Mouse (Mus musculus) kidney, adult 2 months (tissue): ENCODE data around the gene Cbwd1. TPM values are rescaled to one million over a fixed set of nuclear protein-coding genes. Genes with fewer than 3 reads are reported as not detected.

Experiments
- DNase-seq: peaks from one replicate; pipeline ENCODE4 v3.0.0; 2021
- H3K27ac ChIP-seq: fragments of 200-500 bp; 2 replicates; pipeline ENCODE4 v1.5.1; 2012; ENCODE audit warnings: low read depth, low read length, control low read depth, inconsistent platforms; ENCODE audit not compliant: insufficient read depth
- H3K27me3 ChIP-seq: fragments of 200-500 bp; replicated peaks from 2 replicates; pipeline ENCODE4 v1.6.1; 2012; ENCODE audit warnings: mild to moderate bottlenecking, moderate library complexity, low read length, inconsistent platforms; ENCODE audit not compliant: control insufficient read depth, insufficient read depth
- H3K36me3 ChIP-seq: fragments of 200-500 bp; 2 replicates; pipeline ENCODE4 v1.6.1; 2012; ENCODE audit warnings: mild to moderate bottlenecking, moderate library complexity, low read length, inconsistent platforms; ENCODE audit not compliant: control insufficient read depth, insufficient read depth
- H3K4me1 ChIP-seq: fragments of 200-500 bp; 2 replicates; pipeline ENCODE4 v1.6.1; 2011; ENCODE audit warnings: low read length; ENCODE audit not compliant: control insufficient read depth, insufficient read depth
- H3K4me3 ChIP-seq: fragments of 200-500 bp; 2 replicates; pipeline ENCODE4 v1.5.1; 2011; ENCODE audit warnings: mild to moderate bottlenecking, low read depth, low read length, control low read depth; ENCODE audit not compliant: insufficient read depth
- CTCF ChIP-seq: fragments of 200-500 bp; conservative IDR thresholded peaks from 2 replicates; pipeline ENCODE4 v1.5.1; 2011; ENCODE audit warnings: low read depth, mild to moderate bottlenecking, control low read depth, low read length, moderate library complexity, mixed read lengths; ENCODE audit not compliant: insufficient read depth, insufficient read length
- POLR2A ChIP-seq: fragments of 200-500 bp; IDR thresholded peaks from one replicate; pipeline ENCODE4 v1.6.1; 2011; ENCODE audit warnings: low read depth, low read length, control low read depth
- WGBS: fragments of 180-500 bp; shearing (Covaris S2); methylation state at CpG from one replicate; pipeline ENCODE4 v1.1.7; 2018; 5-methylcytosine and 5-hydroxymethylcytosine counted together
- polyA plus RNA-seq: library from polyadenylated mRNA; depleted of rRNA; stranded (reverse); fragments of >200 nt; gene quantifications from 2 replicates; pipeline ENCODE4 v1.2.3, GENCODE M21; 2012; rRNA removed

Cbwd1 gene
- polyA plus RNA-seq, result 2.2 and 3.5 TPM in 2 replicates

GRCm38 (mm10) chr19:24961172-24961962 is at the start of gene Cbwd1:
TSS of gene Cbwd1 (minus strand) at chr19:24961610.
- TF ChIP-seq POLR2A (peak; percentile 18), CTCF (peak; percentile 98)
- Histone ChIP-seq H3K36me3 (no peaks in the 10 kb centered on the region), H3K27me3 (no peaks in the 10 kb centered on the region), H3K4me1 (peaks cover 2% of the 10 kb centered on the region; the same call in 1 of the 2 replicates), H3K27ac (no peak within 1 kb of the TSS), H3K4me3 (peak within 1 kb of the TSS; percentile 68)
- peak; percentile 99 for DNase-seq
- WGBS, result under 1% methylated on average over 36 of the region's 36 CpGs

DNA sequence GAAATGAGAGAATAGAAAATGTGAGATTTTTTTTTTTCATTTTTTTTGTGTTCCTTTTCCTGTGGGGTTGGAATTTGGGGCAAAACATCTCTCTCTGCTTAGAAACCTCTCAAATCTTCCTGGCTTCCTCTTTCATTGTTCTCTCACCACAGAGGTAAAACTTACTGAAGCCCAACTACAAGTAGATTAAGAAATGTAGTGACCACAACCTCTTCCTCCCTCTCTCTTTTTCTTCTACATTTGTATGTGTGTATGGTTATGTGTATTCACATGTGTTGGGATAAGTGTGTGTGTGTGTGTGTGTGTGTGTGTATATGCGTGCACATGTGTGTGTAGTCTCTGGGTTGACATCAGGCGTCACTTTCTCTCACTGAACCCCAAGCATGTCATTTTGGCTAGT is 47.1 kb upstream of the Cbwd1 start:
- no peak overlapping the region; the same call in 1 of the 2 replicates for H3K27ac ChIP-seq
- TF ChIP-seq CTCF (no peak), POLR2A (no peak)
- H3K36me3 ChIP-seq, result no peaks in the 10 kb centered on the region
- no peaks in the 10 kb centered on the region for H3K27me3 ChIP-seq
- H3K4me3 ChIP-seq, result no peak overlapping the region
- DNase-seq, result no peak
- WGBS, result 90% methylated on average over 2 of the region's 2 CpGs
- H3K4me1 ChIP-seq, result peaks cover 7% of the 10 kb centered on the region; the same call in 1 of the 2 replicates

GRCm38 (mm10) chr19:25006686-25007085 is 45.3 kb upstream of the Cbwd1 start:
- WGBS, result 83% methylated on average over 1 of the region's 1 CpGs

GRCm38 (mm10) chr19:25003810-25004209 is 42.4 kb upstream of the Cbwd1 start:
- Histone ChIP-seq H3K27ac (no peak overlapping the region), H3K36me3 (no peaks in the 10 kb centered on the region), H3K27me3 (no peaks in the 10 kb centered on the region), H3K4me1 (peaks cover 14% of the 10 kb centered on the region; the same call in 1 of the 2 replicates), H3K4me3 (no peak overlapping the region)
- WGBS, result 62% methylated on average over 4 of the region's 4 CpGs
- TF ChIP-seq CTCF (no peak), POLR2A (no peak)
- DNase-seq, result no peak

More at GRCm38 (mm10) chr19:25006686-25007085, 45.3 kb upstream of the Cbwd1 start:
- TF ChIP-seq POLR2A (no peak), CTCF (no peak)
- no peaks in the 10 kb centered on the region for H3K27me3 ChIP-seq
- no peak overlapping the region for H3K27ac ChIP-seq
- DNase-seq, result no peak
- no peaks in the 10 kb centered on the region for H3K36me3 ChIP-seq
- no peak overlapping the region for H3K4me3 ChIP-seq
- 0 out of 2 replicates have a peak, but pooled peaks cover 8% of the 10 kb centered on the region for H3K4me1 ChIP-seq

- Histone ChIP-seq H3K36me3 (no peaks in the 10 kb centered on the region), H3K27ac (no peak overlapping the region), H3K4me3 (no peak overlapping the region), H3K27me3 (no peaks in the 10 kb centered on the region), H3K4me1 (peaks cover 14% of the 10 kb centered on the region; the same call in 1 of the 2 replicates)
- DNase-seq, result no peak
- TF ChIP-seq CTCF (no peak), POLR2A (no peak)
- 69% methylated on average over 3 of the region's 3 CpGs for WGBS
These were observed 41.4 kb upstream of the Cbwd1 start for GRCm38 (mm10) chr19:25002828-25003227.

- 78% methylated on average over 6 of the region's 6 CpGs for WGBS
- Histone ChIP-seq H3K36me3 (no peaks in the 10 kb centered on the region), H3K27me3 (no peaks in the 10 kb centered on the region), H3K27ac (peak overlapping the region; percentile 27), H3K4me3 (no peak overlapping the region), H3K4me1 (peaks cover 14% of the 10 kb centered on the region; the same call in 1 of the 2 replicates)
- DNase-seq, result no peak
- no peak for TF ChIP-seq CTCF
- no peak for TF ChIP-seq POLR2A
These were observed 40.6 kb upstream of the Cbwd1 start for GRCm38 (mm10) chr19:25002032-25002431.

GRCm38 (mm10) chr19:25000153-25000552 is 38.7 kb upstream of the Cbwd1 start:
- TF ChIP-seq POLR2A (no peak), CTCF (no peak)
- WGBS, result 6% methylated on average over 9 of the region's 9 CpGs
- H3K36me3 ChIP-seq, result no peaks in the 10 kb centered on the region
- H3K27me3 ChIP-seq, result no peaks in the 10 kb centered on the region
- peaks cover 16% of the 10 kb centered on the region; the same call in 1 of the 2 replicates for H3K4me1 ChIP-seq
- DNase-seq, result peak; percentile 67
- H3K4me3 ChIP-seq, result peak overlapping the region; percentile 75
- peak overlapping the region; percentile 77 for H3K27ac ChIP-seq
